Mouse (Mus musculus): Measurements from ENCODE around the gene Olfr1369-ps1. TPM values are rescaled to one million over a fixed set of nuclear protein-coding genes. Genes with fewer than 3 reads are reported as not detected.

Olfr1369-ps1 gene
- polyA plus RNA-seq, 1 experiment = not detected

DNA sequence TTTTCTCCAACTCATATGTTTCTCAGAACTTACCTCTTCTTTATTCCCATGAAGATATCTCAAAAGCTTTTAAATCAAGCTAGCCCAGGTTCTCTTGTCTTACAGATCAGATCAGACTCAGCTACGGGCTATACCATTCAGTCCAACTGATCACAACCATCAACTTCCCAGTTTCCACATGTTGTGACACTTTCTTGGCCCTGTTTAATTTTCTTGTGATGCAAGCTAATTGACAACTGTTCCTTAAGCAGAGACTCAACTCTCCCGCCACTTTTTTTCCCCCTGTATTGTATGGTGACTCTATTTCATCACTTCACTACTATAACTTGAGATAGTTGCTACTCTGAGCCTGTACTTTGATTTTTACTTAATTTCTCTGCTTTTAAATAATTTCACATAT is 50.3 kb downstream of the Olfr1369-ps1 start:
- TF ChIP-seq GATA1 (IDR thresholded peaks at IDR 0.05; ENCODE audit: low read length) = no peak

DNA sequence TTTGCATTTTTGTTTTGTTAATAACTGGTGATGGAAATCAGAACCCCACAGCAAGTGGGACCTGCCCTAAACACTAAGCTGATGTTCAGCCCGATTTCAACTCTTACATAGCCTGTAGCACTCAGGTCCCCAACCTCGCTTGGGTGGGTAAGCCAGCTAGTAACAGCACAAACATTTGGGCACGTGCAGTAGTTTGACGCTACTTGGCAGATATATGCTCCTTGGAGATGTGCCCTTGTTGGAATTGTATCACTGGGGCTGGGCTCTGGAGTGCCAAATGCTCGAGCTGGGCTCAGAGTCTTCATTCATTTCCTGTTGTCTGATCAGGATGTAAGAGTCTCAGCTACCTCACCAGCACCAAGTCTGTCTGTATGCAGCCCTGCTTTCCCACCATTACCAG is 51.3 kb downstream of the Olfr1369-ps1 start:
- no peak for TF ChIP-seq GATA1 (IDR thresholded peaks at IDR 0.05; ENCODE audit: low read length)

DNA sequence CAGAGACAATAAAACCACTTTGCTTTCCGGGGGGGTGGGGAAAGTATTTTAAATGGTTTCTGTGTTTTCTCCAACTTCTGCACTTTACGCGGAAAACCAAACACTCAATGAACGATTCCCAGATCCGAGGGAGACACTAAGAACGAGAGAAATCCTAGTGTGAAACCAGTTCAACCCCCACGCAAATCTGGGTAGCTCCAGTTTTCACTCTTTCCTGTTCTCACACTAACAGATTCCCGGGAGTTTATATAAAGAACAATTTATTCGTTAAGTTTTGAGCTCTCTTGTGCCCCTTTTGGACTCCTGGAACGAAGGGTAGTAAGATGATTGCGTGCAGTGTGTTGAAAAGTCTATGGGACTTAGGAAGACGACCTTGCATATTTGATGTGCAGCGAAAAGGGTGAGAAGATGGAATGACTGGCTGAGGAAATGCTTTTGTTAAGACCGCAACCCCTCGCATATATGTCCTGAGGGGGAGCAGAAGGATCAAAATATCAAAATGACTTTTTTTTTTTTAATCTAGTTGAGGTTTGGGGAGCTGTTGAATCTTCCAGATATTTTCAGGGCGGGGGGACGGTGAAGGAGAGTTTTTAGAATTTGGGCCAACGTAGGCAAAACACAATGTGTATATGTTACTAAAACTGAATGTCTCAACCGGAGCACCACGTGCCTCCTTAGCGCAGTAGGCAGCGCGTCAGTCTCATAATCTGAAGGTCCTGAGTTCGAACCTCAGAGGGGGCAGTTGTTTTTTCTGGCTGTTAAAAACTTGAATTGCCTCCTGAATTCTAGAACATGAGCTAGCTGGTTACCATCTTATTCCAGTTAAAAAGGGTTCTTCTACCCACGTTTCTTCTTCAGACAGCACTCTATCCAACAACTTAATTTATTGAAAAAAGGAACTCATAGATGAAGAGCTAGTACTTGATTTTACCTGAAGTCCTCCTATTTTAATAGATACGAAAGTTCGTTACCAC is 55.9 kb downstream of the Olfr1369-ps1 start:
- no peak for TF ChIP-seq GATA1 (IDR thresholded peaks at IDR 0.05; ENCODE audit: low read length)

DNA sequence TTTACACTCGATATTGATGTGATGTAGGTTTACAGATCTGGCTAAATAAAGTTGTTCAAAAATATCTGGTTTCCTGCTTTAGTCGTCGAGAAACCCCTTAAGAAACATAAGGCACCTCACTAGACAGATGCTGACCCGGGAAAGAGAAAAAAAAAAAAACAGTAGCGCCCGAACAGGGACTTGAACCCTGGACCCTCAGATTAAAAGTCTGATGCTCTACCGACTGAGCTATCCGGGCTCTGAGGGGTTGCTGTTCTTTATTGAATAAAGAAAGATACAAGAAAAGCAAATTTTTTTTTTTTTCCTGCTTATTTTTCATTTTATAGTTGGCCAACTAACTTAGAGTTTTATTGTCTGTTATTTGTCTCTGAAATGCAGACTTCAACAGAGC is 56.6 kb downstream of the Olfr1369-ps1 start:
- TF ChIP-seq GATA1 (IDR thresholded peaks at IDR 0.05; ENCODE audit: low read length) = no peak

DNA sequence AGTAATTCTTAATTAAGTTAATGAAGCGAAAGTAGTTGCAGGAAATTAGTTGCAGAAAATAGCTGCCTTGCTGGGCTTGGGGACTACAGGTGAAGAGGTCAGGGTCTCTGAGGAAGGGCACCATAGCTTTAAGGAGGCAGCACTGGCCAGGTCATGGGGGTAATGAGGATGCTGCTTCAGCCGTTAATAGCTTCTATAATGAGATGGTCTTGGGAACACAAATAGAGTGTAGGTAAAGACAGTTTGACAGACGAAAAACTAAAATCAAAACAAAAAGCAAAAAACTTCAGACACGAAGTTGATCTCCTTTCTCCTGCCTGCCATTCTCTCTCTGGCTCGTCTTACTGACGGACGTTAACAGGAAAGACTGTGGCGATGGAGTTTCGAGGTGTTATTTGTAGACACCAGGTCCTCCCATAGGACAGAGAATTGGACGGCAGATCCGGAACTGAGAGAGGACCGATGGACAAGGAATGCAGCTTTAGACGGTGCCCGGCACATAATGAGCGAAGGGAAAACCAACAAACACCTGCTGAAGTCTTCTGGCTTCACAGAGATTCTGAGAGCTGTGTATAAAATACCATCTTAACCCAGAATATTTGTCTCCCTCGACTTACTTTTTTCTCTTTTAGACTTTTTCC is 57.2 kb downstream of the Olfr1369-ps1 start:
- no peak for TF ChIP-seq GATA1 (IDR thresholded peaks at IDR 0.05; ENCODE audit: low read length)

Other genes with a start within 250 kb of the Olfr1369-ps1 start
- gene Olfr1370, start 36.5 kb upstream of the Olfr1369-ps1 start, polyA plus RNA-seq (2012) = not detected in 2 replicates
- not detected in 2 replicates for gene Olfr263, start 18.2 kb downstream of the Olfr1369-ps1 start, polyA plus RNA-seq (2012)
- gene Olfr1368, start 34.4 kb downstream of the Olfr1369-ps1 start, polyA plus RNA-seq (2012) = not detected in 2 replicates
- 143 and 180 TPM in 2 replicates for gene Trim27, start 68.0 kb downstream of the Olfr1369-ps1 start, polyA plus RNA-seq (2012)
- not detected in 2 replicates for gene Gpx5, start 181.2 kb downstream of the Olfr1369-ps1 start, polyA plus RNA-seq (2012)
- not detected in 2 replicates for gene Gpx6, start 200.6 kb downstream of the Olfr1369-ps1 start, polyA plus RNA-seq (2012)
- gene Olfr1367, start 235.4 kb downstream of the Olfr1369-ps1 start, polyA plus RNA-seq (2012) = not detected in 2 replicates